Mouse (Mus musculus): ENCODE data around the gene Faah. TPM values are rescaled to one million over a fixed set of nuclear protein-coding genes. Genes with fewer than 3 reads are reported as not detected.

Faah gene
- polyA plus RNA-seq, 1 experiment from 2014 or later = 1.4 TPM

- Histone ChIP-seq H3K9ac (replicated peaks; ENCODE audit: low read length) (no peak overlapping the region), H3K4me3 (ENCODE audit: low read depth, low read length) (peak overlapping the region; percentile 29), H3K4me2 (ENCODE audit: low read depth, low read length) (peak overlapping the region; percentile 57), H3K9me3 (replicated peaks; ENCODE audit: control insufficient read depth, low read length) (no peaks in the 10 kb centered on the region), H3K4me1 (ENCODE audit: control insufficient read depth, insufficient read depth, low read length) (peaks cover 5% of the 10 kb centered on the region; the same call in 1 of the 2 replicates), H3K27me3 (ENCODE audit: control insufficient read depth, insufficient read depth, low read length) (peaks cover 63% of the 10 kb centered on the region), H3K36me3 (replicated peaks; ENCODE audit: control insufficient read depth, insufficient read depth, low read depth, low read length) (no peaks in the 10 kb centered on the region), H3K27ac (replicated peaks; ENCODE audit: low read depth, low read length) (no peak overlapping the region)
- 0% methylated on average over 37 of the region's 39 CpGs for WGBS
- ATAC-seq (replicated peaks; ENCODE audit: insufficient number of reproducible peaks, low FRiP score, low TSS enrichment, low read depth) (no peak), DNase-seq (ENCODE audit: low spot score) (peak; percentile 44)
Observed at GRCm38 (mm10) chr4:115979437-115979836, 38.3 kb downstream of the Faah start.

GRCm38 (mm10) chr4:115978911-115979310, 38.8 kb downstream of the Faah start:
- Histone ChIP-seq H3K27me3 (ENCODE audit: control insufficient read depth, insufficient read depth, low read length) (peaks cover 62% of the 10 kb centered on the region), H3K4me1 (ENCODE audit: control insufficient read depth, insufficient read depth, low read length) (peaks cover 5% of the 10 kb centered on the region; the same call in 1 of the 2 replicates), H3K4me2 (ENCODE audit: low read depth, low read length) (no peak overlapping the region), H3K9ac (replicated peaks; ENCODE audit: low read length) (no peak overlapping the region), H3K9me3 (replicated peaks; ENCODE audit: control insufficient read depth, low read length) (no peaks in the 10 kb centered on the region), H3K36me3 (replicated peaks; ENCODE audit: control insufficient read depth, insufficient read depth, low read depth, low read length) (no peaks in the 10 kb centered on the region), H3K4me3 (ENCODE audit: low read depth, low read length) (no peak overlapping the region), H3K27ac (replicated peaks; ENCODE audit: low read depth, low read length) (no peak overlapping the region)
- 3% methylated on average over 4 of the region's 4 CpGs for WGBS
- DNase-seq (ENCODE audit: low spot score) = no peak
- ATAC-seq (replicated peaks; ENCODE audit: insufficient number of reproducible peaks, low FRiP score, low TSS enrichment, low read depth) = no peak

- H3K4me3 ChIP-seq (ENCODE audit: low read depth, low read length) = no peak overlapping the region
Observed at GRCm38 (mm10) chr4:115972543-115972942, 45.2 kb downstream of the Faah start.

DNA sequence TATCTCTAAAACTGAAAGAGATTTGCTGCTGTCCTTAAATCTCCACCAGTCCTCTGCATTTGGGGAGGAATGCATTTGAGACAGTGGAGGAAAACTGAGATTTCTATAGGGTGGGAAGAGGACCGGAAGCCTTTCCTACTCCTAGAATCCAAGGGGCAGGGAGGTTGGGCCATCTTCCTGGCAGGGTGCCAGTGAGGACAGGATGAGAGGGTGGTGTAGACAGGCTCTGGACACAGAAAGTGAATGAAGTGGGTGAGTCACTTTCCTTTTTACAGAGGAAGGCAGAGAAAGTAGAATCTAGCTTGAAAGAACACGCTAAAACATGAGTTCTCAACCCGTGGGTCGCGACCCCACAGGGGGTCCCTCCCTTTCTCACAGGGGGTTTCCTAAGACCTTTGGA, 53.3 kb downstream of the Faah start:
- H3K9me3 ChIP-seq (replicated peaks; ENCODE audit: control insufficient read depth, low read length) = no peaks in the 10 kb centered on the region
- H3K36me3 ChIP-seq (replicated peaks; ENCODE audit: control insufficient read depth, insufficient read depth, low read depth, low read length) = no peaks in the 10 kb centered on the region
- no peak overlapping the region for H3K27ac ChIP-seq (replicated peaks; ENCODE audit: low read depth, low read length)
- H3K9ac ChIP-seq (replicated peaks; ENCODE audit: low read length) = no peak overlapping the region
- H3K4me2 ChIP-seq (ENCODE audit: low read depth, low read length) = no peak overlapping the region
- no peak for DNase-seq (ENCODE audit: low spot score)
- H3K4me3 ChIP-seq (ENCODE audit: low read depth, low read length) = no peak overlapping the region
- H3K4me1 ChIP-seq (ENCODE audit: control insufficient read depth, insufficient read depth, low read length) = peaks cover 4% of the 10 kb centered on the region; the same call in 1 of the 2 replicates
- no peak for ATAC-seq (replicated peaks; ENCODE audit: insufficient number of reproducible peaks, low FRiP score, low TSS enrichment, low read depth)
- 15% methylated on average over 5 of the region's 5 CpGs for WGBS
- H3K27me3 ChIP-seq (ENCODE audit: control insufficient read depth, insufficient read depth, low read length) = peaks cover 67% of the 10 kb centered on the region

More at GRCm38 (mm10) chr4:115972543-115972942, 45.2 kb downstream of the Faah start:
- Histone ChIP-seq H3K9ac (replicated peaks; ENCODE audit: low read length) (no peak overlapping the region), H3K27me3 (ENCODE audit: control insufficient read depth, insufficient read depth, low read length) (peaks cover 41% of the 10 kb centered on the region), H3K4me2 (ENCODE audit: low read depth, low read length) (no peak overlapping the region), H3K9me3 (replicated peaks; ENCODE audit: control insufficient read depth, low read length) (no peaks in the 10 kb centered on the region), H3K36me3 (replicated peaks; ENCODE audit: control insufficient read depth, insufficient read depth, low read depth, low read length) (no peaks in the 10 kb centered on the region), H3K27ac (replicated peaks; ENCODE audit: low read depth, low read length) (no peak overlapping the region), H3K4me1 (ENCODE audit: control insufficient read depth, insufficient read depth, low read length) (no peaks in the 10 kb centered on the region)
- ATAC-seq (replicated peaks; ENCODE audit: insufficient number of reproducible peaks, low FRiP score, low TSS enrichment, low read depth) = no peak
- WGBS = 66% methylated on average over 24 of the region's 24 CpGs
- DNase-seq (ENCODE audit: low spot score) = no peak

GRCm38 (mm10) chr4:115963751-115964150, 54.0 kb downstream of the Faah start:
- Histone ChIP-seq H3K36me3 (replicated peaks; ENCODE audit: control insufficient read depth, insufficient read depth, low read depth, low read length) (no peaks in the 10 kb centered on the region), H3K4me3 (ENCODE audit: low read depth, low read length) (no peak overlapping the region), H3K27me3 (ENCODE audit: control insufficient read depth, insufficient read depth, low read length) (peaks cover 67% of the 10 kb centered on the region), H3K9ac (replicated peaks; ENCODE audit: low read length) (no peak overlapping the region), H3K27ac (replicated peaks; ENCODE audit: low read depth, low read length) (no peak overlapping the region), H3K9me3 (replicated peaks; ENCODE audit: control insufficient read depth, low read length) (no peaks in the 10 kb centered on the region), H3K4me1 (ENCODE audit: control insufficient read depth, insufficient read depth, low read length) (peaks cover 4% of the 10 kb centered on the region; the same call in 1 of the 2 replicates), H3K4me2 (ENCODE audit: low read depth, low read length) (no peak overlapping the region)
- 8% methylated on average over 6 of the region's 6 CpGs for WGBS
- ATAC-seq (replicated peaks; ENCODE audit: insufficient number of reproducible peaks, low FRiP score, low TSS enrichment, low read depth) = no peak
- no peak for DNase-seq (ENCODE audit: low spot score)

DNA sequence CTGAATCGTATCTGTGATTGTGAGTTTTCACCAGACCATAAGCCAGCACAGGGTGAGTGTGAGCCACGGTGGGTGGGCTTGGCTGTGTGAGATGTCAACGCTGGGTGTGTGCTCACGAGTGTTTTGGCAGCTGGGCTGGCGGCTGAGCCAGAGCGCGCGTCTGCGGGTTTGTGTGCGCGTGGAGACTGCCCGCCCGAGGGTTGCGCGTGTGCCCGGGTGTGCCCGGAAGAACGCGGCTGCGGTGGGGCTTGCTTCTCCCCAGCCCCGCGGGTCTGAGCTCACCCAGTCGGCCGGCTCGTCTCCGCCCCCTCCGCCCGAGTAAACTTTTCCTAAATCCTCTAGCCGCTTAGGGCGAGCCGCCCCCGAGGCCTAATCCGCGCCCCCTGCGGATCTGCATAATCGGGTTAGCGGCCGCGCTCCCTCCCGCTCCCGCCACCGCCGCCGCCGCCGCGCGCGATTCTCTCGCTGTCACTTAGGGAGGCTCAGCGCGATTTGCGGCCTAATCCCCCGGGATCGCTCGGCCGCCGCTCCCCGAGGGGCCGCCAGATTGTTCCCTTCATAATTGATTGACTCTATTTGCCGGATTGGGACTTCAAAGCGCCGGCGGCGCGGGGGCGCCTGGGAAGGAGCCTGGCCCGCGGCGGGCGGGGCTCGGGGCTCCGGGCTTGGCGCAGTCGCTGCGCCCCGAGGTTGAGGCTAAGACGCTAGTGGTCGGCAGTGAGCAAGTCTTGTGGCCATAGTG, 54.9 kb downstream of the Faah start:
- DNase-seq (ENCODE audit: low spot score) = peak; percentile 67
- Histone ChIP-seq H3K4me2 (ENCODE audit: low read depth, low read length) (peak overlapping the region; percentile 96), H3K9ac (replicated peaks; ENCODE audit: low read length) (peak overlapping the region; percentile 60), H3K4me3 (ENCODE audit: low read depth, low read length) (peak overlapping the region; percentile 56), H3K27ac (replicated peaks; ENCODE audit: low read depth, low read length) (no peak overlapping the region), H3K36me3 (replicated peaks; ENCODE audit: control insufficient read depth, insufficient read depth, low read depth, low read length) (no peaks in the 10 kb centered on the region), H3K27me3 (ENCODE audit: control insufficient read depth, insufficient read depth, low read length) (peaks cover 65% of the 10 kb centered on the region), H3K4me1 (ENCODE audit: control insufficient read depth, insufficient read depth, low read length) (peaks cover 4% of the 10 kb centered on the region; the same call in 1 of the 2 replicates), H3K9me3 (replicated peaks; ENCODE audit: control insufficient read depth, low read length) (no peaks in the 10 kb centered on the region)
- ATAC-seq (replicated peaks; ENCODE audit: insufficient number of reproducible peaks, low FRiP score, low TSS enrichment, low read depth) = peak; percentile 63
- WGBS = under 1% methylated on average over 75 of the region's 79 CpGs

- Histone ChIP-seq H3K27ac (replicated peaks; ENCODE audit: low read depth, low read length) (no peak overlapping the region), H3K4me1 (ENCODE audit: control insufficient read depth, insufficient read depth, low read length) (peaks cover 4% of the 10 kb centered on the region; the same call in 1 of the 2 replicates), H3K27me3 (ENCODE audit: control insufficient read depth, insufficient read depth, low read length) (peaks cover 62% of the 10 kb centered on the region), H3K9me3 (replicated peaks; ENCODE audit: control insufficient read depth, low read length) (no peaks in the 10 kb centered on the region), H3K9ac (replicated peaks; ENCODE audit: low read length) (no peak overlapping the region), H3K4me3 (ENCODE audit: low read depth, low read length) (no peak overlapping the region), H3K36me3 (replicated peaks; ENCODE audit: control insufficient read depth, insufficient read depth, low read depth, low read length) (no peaks in the 10 kb centered on the region), H3K4me2 (ENCODE audit: low read depth, low read length) (no peak overlapping the region)
- WGBS = 10% methylated on average over 7 of the region's 7 CpGs
- no peak for ATAC-seq (replicated peaks; ENCODE audit: insufficient number of reproducible peaks, low FRiP score, low TSS enrichment, low read depth)
- no peak for DNase-seq (ENCODE audit: low spot score)
Observed at GRCm38 (mm10) chr4:115961991-115962390, 55.7 kb downstream of the Faah start.

DNA sequence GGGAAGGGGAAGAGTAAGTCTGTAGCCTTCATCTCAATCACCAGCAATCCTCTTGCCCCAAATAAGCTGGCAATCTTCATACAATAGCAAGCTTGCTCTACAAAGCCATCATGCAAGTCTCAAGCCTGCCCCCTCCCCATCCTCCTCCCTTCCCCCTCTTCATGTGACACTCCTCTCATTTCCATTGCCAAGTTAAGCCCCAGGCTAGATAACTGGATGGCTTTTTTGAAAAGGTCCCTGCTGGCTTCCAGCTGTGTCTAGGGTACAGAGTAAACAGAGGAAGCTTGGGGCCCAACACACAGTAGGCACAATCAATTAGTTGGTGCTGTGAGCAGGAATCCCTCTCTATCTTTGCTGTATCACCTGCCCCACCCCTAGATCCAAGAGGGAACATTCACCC, 58.2 kb downstream of the Faah start:
- H3K36me3 ChIP-seq (replicated peaks; ENCODE audit: control insufficient read depth, insufficient read depth, low read depth, low read length) = no peaks in the 10 kb centered on the region
- H3K4me3 ChIP-seq (ENCODE audit: low read depth, low read length) = no peak overlapping the region
- H3K9ac ChIP-seq (replicated peaks; ENCODE audit: low read length) = no peak overlapping the region
- no peak overlapping the region for H3K4me2 ChIP-seq (ENCODE audit: low read depth, low read length)
- H3K4me1 ChIP-seq (ENCODE audit: control insufficient read depth, insufficient read depth, low read length) = peaks cover 4% of the 10 kb centered on the region
- ATAC-seq (replicated peaks; ENCODE audit: insufficient number of reproducible peaks, low FRiP score, low TSS enrichment, low read depth) = no peak
- no peaks in the 10 kb centered on the region for H3K9me3 ChIP-seq (replicated peaks; ENCODE audit: control insufficient read depth, low read length)
- peaks cover 68% of the 10 kb centered on the region for H3K27me3 ChIP-seq (ENCODE audit: control insufficient read depth, insufficient read depth, low read length)
- DNase-seq (ENCODE audit: low spot score) = no peak
- no peak overlapping the region for H3K27ac ChIP-seq (replicated peaks; ENCODE audit: low read depth, low read length)
